Mouse (Mus musculus) hindbrain, embryonic 16.5 days (tissue): ENCODE data around the gene Ptgir. TPM values are rescaled to one million over a fixed set of nuclear protein-coding genes. Genes with fewer than 3 reads are reported as not detected.

ENCODE experiments used
- ATAC-seq: fragments of 200-750 bp; cut with Nextera tagmentation; 2 replicates; pipeline ENCODE4 v1.8.0; 2017; ENCODE audit warnings: moderate TSS enrichment, moderate library complexity
- H3K27ac ChIP-seq: fragments of 300-500 bp; sonication (generic); 2 replicates; pipeline ENCODE4 v1.5.1; 2014; ENCODE audit warnings: low read depth, mild to moderate bottlenecking, control low read depth, low read length, moderate library complexity
- H3K27me3 ChIP-seq: fragments of 300-500 bp; sonication (generic); replicated peaks from 2 replicates; pipeline ENCODE4 v1.6.1; 2014; ENCODE audit warnings: low read length; ENCODE audit not compliant: control insufficient read depth, insufficient read depth
- H3K36me3 ChIP-seq: fragments of 300-500 bp; sonication (generic); 2 replicates; pipeline ENCODE4 v1.6.1; 2014; ENCODE audit warnings: mild to moderate bottlenecking, low read length, moderate library complexity, mixed read lengths; ENCODE audit not compliant: control insufficient read depth, insufficient read depth
- H3K4me1 ChIP-seq: fragments of 300-500 bp; sonication (generic); 2 replicates; pipeline ENCODE4 v1.6.1; 2014; ENCODE audit warnings: low read depth, low read length; ENCODE audit not compliant: control insufficient read depth, insufficient read depth
- H3K4me2 ChIP-seq: fragments of 300-500 bp; sonication (generic); 2 replicates; pipeline ENCODE4 v1.6.1; 2014; ENCODE audit warnings: mild to moderate bottlenecking, low read length, control low read depth, moderate library complexity
- H3K4me3 ChIP-seq: fragments of 300-500 bp; sonication (generic); 2 replicates; pipeline ENCODE4 v1.5.1; 2014; ENCODE audit warnings: mild to moderate bottlenecking, low read length, control low read depth, moderate library complexity
- H3K9ac ChIP-seq: fragments of 300-500 bp; sonication (generic); 2 replicates; pipeline ENCODE4 v1.6.1; 2014; ENCODE audit warnings: low read depth, mild to moderate bottlenecking, control low read depth, low read length, moderate library complexity
- H3K9me3 ChIP-seq: fragments of 300-500 bp; sonication (generic); 2 replicates; pipeline ENCODE4 v1.6.1; 2014; ENCODE audit warnings: mild to moderate bottlenecking, low read length, moderate library complexity; ENCODE audit not compliant: control insufficient read depth
- WGBS: fragments of 180-500 bp; shearing (Covaris S2); extraction: QIAGEN DNeasy Blood & Tissue Kit; methylation state at CpG from one replicate; pipeline ENCODE4 v1.1.7; 2014; 5-methylcytosine and 5-hydroxymethylcytosine counted together
- polyA plus RNA-seq: library from polyadenylated mRNA; unstranded; fragments of >200 nt; fragmentation: Nextera tagmentation; extraction: Ambion mirVana; gene quantifications from 2 replicates; pipeline ENCODE4 v1.2.1, GENCODE M21; 2015

The Ptgir gene
- polyA plus RNA-seq, 1 experiment from 2014 or later, result 0.14 TPM

DNA sequence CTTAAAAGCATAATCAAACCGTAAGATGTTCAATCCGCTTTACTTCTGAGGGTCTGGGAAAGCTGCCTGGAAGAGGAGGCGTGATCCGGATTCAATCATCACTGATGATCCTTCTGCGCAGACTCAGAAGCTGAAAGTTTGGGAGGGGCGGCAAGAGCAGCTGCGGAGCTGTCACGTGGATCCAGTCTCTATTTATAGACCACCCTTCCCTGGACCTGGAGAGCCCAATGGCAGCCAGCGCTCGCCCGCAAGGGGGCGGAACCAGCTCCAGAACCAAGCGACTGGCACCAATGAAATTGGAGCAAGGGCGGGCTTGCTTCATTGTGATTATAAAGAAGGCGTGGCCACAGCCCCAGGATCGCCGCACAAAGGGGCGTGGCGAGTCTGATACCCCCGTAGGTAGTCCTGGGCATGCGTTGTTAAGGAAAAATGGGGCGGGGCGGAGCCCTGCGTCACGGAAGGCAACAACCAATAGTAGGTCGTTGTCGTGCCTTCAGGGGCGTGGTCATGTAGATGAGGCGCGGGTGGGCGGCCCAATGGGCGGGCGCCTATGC is 31.5 kb upstream of the Ptgir start:
- no peaks in the 10 kb centered on the region for H3K36me3 ChIP-seq
- H3K27me3 ChIP-seq, result no peaks in the 10 kb centered on the region
- H3K4me2 ChIP-seq, result peak overlapping the region; percentile 76
- no peaks in the 10 kb centered on the region for H3K9me3 ChIP-seq
- H3K27ac ChIP-seq, result peak overlapping the region; percentile 89
- WGBS, result 0% methylated on average over 32 of the region's 33 CpGs
- ATAC-seq, result peak; percentile 96
- peak overlapping the region; percentile 84 for H3K4me3 ChIP-seq
- peak overlapping the region; percentile 93; the same call in 1 of the 2 replicates for H3K9ac ChIP-seq
- H3K4me1 ChIP-seq, result peaks cover 13% of the 10 kb centered on the region

DNA sequence AGATGAGACGGTGACA is 31.2 kb upstream of the Ptgir start, which contains the start of gene Dact3:
Gene Dact3, plus strand, starts transcription at position 8 of the 16 bp plus-strand sequence.
- Histone ChIP-seq H3K4me3 (peak within 1 kb of the TSS; percentile 84), H3K4me1 (peaks cover 13% of the 10 kb centered on the region), H3K9me3 (no peaks in the 10 kb centered on the region), H3K4me2 (peak within 1 kb of the TSS; percentile 76), H3K36me3 (no peaks in the 10 kb centered on the region), H3K9ac (peak within 1 kb of the TSS; percentile 93), H3K27me3 (no peaks in the 10 kb centered on the region), H3K27ac (peak within 1 kb of the TSS; percentile 89)
- ATAC-seq, result no peak
- WGBS, result 0% methylated on average over 1 of the region's 1 CpGs

DNA sequence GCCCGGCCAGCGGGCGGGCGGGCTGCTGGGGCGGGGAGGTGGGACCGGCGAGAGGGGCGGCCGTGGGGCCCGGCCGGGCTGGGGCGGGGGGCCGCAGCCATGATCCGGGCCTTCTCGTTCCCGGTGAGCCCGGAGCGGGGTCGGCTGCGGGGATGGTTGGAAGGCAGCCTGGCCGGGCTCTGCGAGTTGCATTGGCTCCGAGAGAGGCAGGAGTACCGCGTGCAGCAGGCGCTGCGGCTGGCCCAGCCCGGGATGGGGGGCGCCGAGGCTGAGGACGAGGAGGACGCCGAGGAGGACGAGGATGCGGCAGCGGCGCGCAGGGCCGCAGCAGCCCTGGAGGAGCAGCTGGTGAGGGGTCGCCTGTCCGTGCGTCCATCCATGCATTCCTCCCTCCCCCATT is 31.0 kb upstream of the Ptgir start:
- no peaks in the 10 kb centered on the region for H3K36me3 ChIP-seq
- peak; percentile 55 for ATAC-seq
- WGBS, result 0% methylated on average over 40 of the region's 42 CpGs

DNA sequence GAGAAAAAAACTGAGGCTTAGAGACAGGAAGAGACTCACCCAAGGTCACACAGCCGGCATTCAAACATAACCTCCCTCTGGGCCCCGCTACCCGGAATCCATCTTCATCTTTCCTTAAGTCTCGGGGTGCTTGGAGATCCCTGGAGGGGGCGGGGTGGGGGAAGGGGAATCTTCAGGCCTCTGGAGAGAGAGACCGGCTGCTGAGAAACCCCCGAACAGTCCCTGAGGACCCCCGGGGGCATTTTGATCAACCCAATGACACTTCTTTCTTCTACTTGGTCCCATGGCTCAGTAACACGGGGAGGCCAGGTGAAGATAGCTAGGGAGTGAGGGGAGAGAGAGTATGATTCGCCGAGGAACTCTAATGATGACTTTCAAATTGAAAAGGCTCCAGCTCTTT is 30.3 kb upstream of the Ptgir start:
- Histone ChIP-seq H3K9ac (peak overlapping the region; percentile 93), H3K4me2 (peak overlapping the region; percentile 76), H3K27ac (no peak overlapping the region), H3K4me3 (peak overlapping the region; percentile 84), H3K4me1 (peaks cover 13% of the 10 kb centered on the region), H3K27me3 (no peaks in the 10 kb centered on the region), H3K36me3 (no peaks in the 10 kb centered on the region), H3K9me3 (no peaks in the 10 kb centered on the region)
- no peak for ATAC-seq
- 7% methylated on average over 11 of the region's 11 CpGs for WGBS

More for the DNA sequence above, 31.0 kb upstream of the Ptgir start:
- no peaks in the 10 kb centered on the region for H3K27me3 ChIP-seq
- H3K4me2 ChIP-seq, result peak overlapping the region; percentile 76
- H3K9ac ChIP-seq, result peak overlapping the region; percentile 93
- H3K4me3 ChIP-seq, result peak overlapping the region; percentile 84
- no peaks in the 10 kb centered on the region for H3K9me3 ChIP-seq
- H3K27ac ChIP-seq, result peak overlapping the region; percentile 89
- H3K4me1 ChIP-seq, result peaks cover 13% of the 10 kb centered on the region

DNA sequence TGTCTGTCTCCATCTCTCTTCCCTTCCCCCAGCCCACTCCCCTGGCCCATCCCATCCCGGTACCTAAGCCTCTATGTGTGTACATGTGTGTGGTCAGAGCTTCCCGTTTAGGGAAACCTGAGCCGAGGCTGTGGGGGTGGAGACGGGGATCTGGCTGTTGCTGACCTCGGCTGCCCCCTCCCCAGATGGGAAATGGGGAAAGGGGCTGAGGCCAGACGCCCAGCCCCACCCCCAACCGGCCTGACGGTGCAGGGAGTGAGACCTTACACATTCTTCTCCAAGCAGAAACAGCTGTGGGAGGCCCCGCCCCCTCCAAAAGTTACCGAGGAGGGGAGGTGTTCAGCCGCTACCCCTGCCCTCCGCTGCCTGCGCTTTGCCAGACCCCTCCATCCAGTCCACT is 29.7 kb upstream of the Ptgir start:
- H3K9ac ChIP-seq, result peak overlapping the region; percentile 93
- peak overlapping the region; percentile 76 for H3K4me2 ChIP-seq
- H3K4me3 ChIP-seq, result peak overlapping the region; percentile 84
- no peak overlapping the region for H3K27ac ChIP-seq
- ATAC-seq, result no peak
- WGBS, result 4% methylated on average over 11 of the region's 13 CpGs
- peaks cover 13% of the 10 kb centered on the region for H3K4me1 ChIP-seq
- H3K27me3 ChIP-seq, result no peaks in the 10 kb centered on the region
- no peaks in the 10 kb centered on the region for H3K36me3 ChIP-seq
- no peaks in the 10 kb centered on the region for H3K9me3 ChIP-seq

DNA sequence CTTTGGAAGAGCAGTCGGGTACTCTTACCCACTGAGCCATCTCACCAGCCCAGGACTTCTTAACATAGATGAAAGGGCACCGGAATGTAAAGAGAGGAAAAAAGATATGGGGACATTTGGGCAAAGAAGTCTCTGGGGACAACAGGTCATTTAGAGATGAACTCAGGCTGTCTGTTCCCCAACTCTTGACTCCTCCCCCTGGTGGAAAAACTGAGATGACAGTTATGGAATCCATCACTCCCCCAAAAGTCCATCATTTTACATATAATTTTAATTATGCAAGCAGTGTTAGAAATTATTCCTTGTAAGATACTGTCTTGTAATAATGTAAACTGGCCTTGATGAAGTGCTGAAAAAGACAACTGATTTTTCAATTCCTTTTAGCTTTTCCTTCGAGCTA is 28.6 kb upstream of the Ptgir start:
- no peak overlapping the region for H3K4me2 ChIP-seq
- H3K27ac ChIP-seq, result no peak overlapping the region
- ATAC-seq, result no peak
- no peak overlapping the region for H3K4me3 ChIP-seq
- H3K36me3 ChIP-seq, result no peaks in the 10 kb centered on the region
- 89% methylated on average over 3 of the region's 3 CpGs for WGBS
- H3K27me3 ChIP-seq, result no peaks in the 10 kb centered on the region
- H3K4me1 ChIP-seq, result peaks cover 13% of the 10 kb centered on the region
- no peaks in the 10 kb centered on the region for H3K9me3 ChIP-seq
- H3K9ac ChIP-seq, result no peak overlapping the region

DNA sequence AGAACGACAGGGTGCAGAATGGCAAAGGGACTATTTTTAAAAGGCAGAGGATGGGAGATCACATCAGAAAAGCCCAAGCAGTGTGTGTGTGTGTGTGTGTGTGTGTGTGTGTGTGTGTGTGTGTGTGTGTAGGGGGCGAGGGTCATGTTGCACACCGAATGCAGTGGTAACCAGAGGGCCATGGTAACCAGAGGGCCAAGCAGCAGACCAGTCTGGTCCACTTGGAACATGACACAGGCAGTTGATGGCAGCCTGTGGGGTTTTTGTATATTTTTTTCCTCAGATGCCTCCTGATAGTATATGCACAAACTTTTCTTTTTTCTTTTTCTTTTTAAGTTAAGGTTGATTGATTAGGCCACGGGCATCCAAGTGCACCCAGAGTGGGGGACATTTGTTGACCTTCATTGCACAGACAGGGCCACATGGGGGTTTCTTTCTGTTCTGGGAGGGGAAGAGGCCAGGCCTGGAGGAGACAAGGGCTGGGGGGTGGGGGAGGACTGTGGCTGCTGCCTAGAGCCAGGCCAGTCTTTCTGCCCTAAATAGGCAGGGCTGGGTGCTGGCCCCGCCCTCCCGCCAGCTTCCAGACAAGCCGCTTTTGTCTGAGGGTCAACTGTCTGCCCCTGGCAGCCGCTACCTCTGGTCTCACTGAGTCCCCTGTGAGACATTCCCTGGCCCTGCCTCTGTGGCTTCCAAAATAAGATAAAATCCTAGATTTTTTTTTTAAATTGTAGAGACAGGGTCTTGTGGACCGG is 26.3 kb upstream of the Ptgir start:
- H3K36me3 ChIP-seq, result peaks cover 5% of the 10 kb centered on the region
- H3K27me3 ChIP-seq, result peaks cover 18% of the 10 kb centered on the region
- no peak overlapping the region for H3K4me3 ChIP-seq
- H3K9ac ChIP-seq, result no peak overlapping the region
- no peak for ATAC-seq
- peaks cover 13% of the 10 kb centered on the region for H3K4me1 ChIP-seq
- H3K9me3 ChIP-seq, result no peaks in the 10 kb centered on the region; the same call in 1 of the 2 replicates
- no peak overlapping the region for H3K27ac ChIP-seq
- H3K4me2 ChIP-seq, result no peak overlapping the region
- 18% methylated on average over 7 of the region's 9 CpGs for WGBS

DNA sequence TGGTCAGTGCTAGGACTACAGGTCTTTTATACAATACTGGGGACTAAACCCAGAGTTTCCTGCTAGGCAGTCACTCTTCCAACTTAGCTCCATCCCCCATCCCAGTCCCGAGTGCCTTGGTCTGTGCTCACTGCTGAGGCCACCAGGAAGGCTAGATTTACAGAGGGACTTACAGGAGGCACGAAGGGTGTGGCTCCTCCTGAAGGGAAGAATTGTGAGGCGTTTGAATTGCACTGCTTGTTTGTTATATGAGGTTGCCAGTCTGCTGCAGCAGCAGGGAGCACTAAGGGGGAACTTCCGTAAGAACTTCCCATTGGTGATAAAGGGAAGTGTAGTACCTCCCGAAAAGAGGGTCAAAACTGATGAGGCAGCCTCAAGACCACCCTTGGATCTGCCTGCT is 25.7 kb upstream of the Ptgir start:
- peak overlapping the region; percentile 20; the same call in 1 of the 2 replicates for H3K9ac ChIP-seq
- 17% methylated on average over 5 of the region's 5 CpGs for WGBS

DNA sequence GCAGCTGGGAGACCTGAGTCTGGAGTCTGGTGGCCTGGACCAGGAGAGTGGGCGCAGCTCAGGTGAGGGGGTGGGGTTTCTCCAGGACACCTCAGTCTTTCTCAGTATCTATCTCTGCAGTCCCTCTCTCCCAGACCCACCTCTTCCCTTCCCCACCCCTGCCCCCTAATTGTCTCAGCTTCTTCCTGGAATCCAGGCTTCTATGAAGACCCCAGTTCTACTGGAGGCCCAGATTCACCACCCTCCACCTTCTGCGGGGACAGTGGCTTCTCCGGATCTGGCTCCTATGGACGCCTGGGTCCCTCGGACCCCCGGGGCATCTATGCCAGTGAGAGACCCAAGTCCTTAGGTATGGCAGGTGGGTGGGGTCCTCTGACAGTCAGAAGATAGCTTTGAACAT is 23.1 kb upstream of the Ptgir start:
- no peak overlapping the region for H3K4me3 ChIP-seq
- H3K27me3 ChIP-seq, result peaks cover 19% of the 10 kb centered on the region
- no peak overlapping the region for H3K9ac ChIP-seq
- H3K36me3 ChIP-seq, result peaks cover 20% of the 10 kb centered on the region
- WGBS, result 96% methylated on average over 6 of the region's 6 CpGs
- peaks cover 10% of the 10 kb centered on the region for H3K9me3 ChIP-seq
- H3K27ac ChIP-seq, result no peak overlapping the region
- no peak overlapping the region for H3K4me2 ChIP-seq
- H3K4me1 ChIP-seq, result peaks cover 3% of the 10 kb centered on the region; the same call in 1 of the 2 replicates
- ATAC-seq, result no peak

More for the DNA sequence above, 25.7 kb upstream of the Ptgir start:
- Histone ChIP-seq H3K36me3 (peaks cover 11% of the 10 kb centered on the region), H3K4me3 (no peak overlapping the region), H3K27ac (no peak overlapping the region), H3K9me3 (peaks cover 5% of the 10 kb centered on the region), H3K4me2 (no peak overlapping the region), H3K4me1 (peaks cover 13% of the 10 kb centered on the region), H3K27me3 (peaks cover 19% of the 10 kb centered on the region)
- ATAC-seq, result no peak
